Mouse (Mus musculus) heart, embryonic 11.5 days (tissue): ENCODE data around the gene Zmym4. TPM values are rescaled to one million over a fixed set of nuclear protein-coding genes. Genes with fewer than 3 reads are reported as not detected.
"Not testable (repeated sequence)": the region's sequence is repeated elsewhere in the genome, so short reads cannot be mapped to it uniquely, and the experiment has no call there.

Experiments
- ATAC-seq: fragments of 200-750 bp; cut with Nextera tagmentation; replicated peaks from 2 replicates; pipeline ENCODE4 v1.8.0; 2017; ENCODE audit warnings: moderate library complexity; ENCODE audit not compliant: insufficient number of reproducible peaks, low FRiP score, low TSS enrichment
- H3K27ac ChIP-seq: fragments of 300-500 bp; sonication (generic); 2 replicates; pipeline ENCODE4 v1.5.1; 2014; ENCODE audit warnings: mild to moderate bottlenecking, low read depth, low read length
- H3K27me3 ChIP-seq: fragments of 300-500 bp; sonication (generic); 2 replicates; pipeline ENCODE4 v1.6.1; 2014; ENCODE audit warnings: mild to moderate bottlenecking, low read length, mixed read lengths; ENCODE audit not compliant: control insufficient read depth, insufficient read depth
- H3K36me3 ChIP-seq: fragments of 300-500 bp; sonication (generic); 2 replicates; pipeline ENCODE4 v1.6.1; 2014; ENCODE audit warnings: mild to moderate bottlenecking, low read length, moderate library complexity, mixed read lengths; ENCODE audit not compliant: control insufficient read depth, insufficient read depth
- H3K4me1 ChIP-seq: fragments of 300-500 bp; sonication (generic); 2 replicates; pipeline ENCODE4 v1.6.1; 2014; ENCODE audit warnings: low read length; ENCODE audit not compliant: control insufficient read depth, insufficient read depth
- H3K4me2 ChIP-seq: fragments of 300-500 bp; sonication (generic); 2 replicates; pipeline ENCODE4 v1.6.1; 2014; ENCODE audit warnings: mild to moderate bottlenecking, moderate library complexity
- H3K4me3 ChIP-seq: fragments of 300-500 bp; sonication (generic); 2 replicates; pipeline ENCODE4 v1.5.1; 2014; ENCODE audit warnings: low read depth, low read length
- H3K9ac ChIP-seq: fragments of 300-500 bp; sonication (generic); 2 replicates; pipeline ENCODE4 v1.6.1; 2014; ENCODE audit warnings: mild to moderate bottlenecking, low read depth, low read length, moderate library complexity
- H3K9me3 ChIP-seq: fragments of 300-500 bp; sonication (generic); replicated peaks from 2 replicates; pipeline ENCODE4 v1.6.1; 2016; ENCODE audit warnings: low read length; ENCODE audit not compliant: control insufficient read depth
- WGBS: fragments of 180-500 bp; shearing (Covaris S2); extraction: QIAGEN DNeasy Blood & Tissue Kit; methylation state at CpG from one replicate; pipeline ENCODE4 v1.1.7; 2014; ENCODE audit not compliant: insufficient replicate concordance; 5-methylcytosine and 5-hydroxymethylcytosine counted together
- polyA plus RNA-seq: library from polyadenylated mRNA; unstranded; fragments of >200 nt; fragmentation: Nextera tagmentation; extraction: Ambion mirVana; gene quantifications from 2 replicates; pipeline ENCODE4 v1.2.1, GENCODE M21; 2014

Gene Zmym4
- polyA plus RNA-seq, 1 experiment from 2014 or later: 16.1 TPM

DNA sequence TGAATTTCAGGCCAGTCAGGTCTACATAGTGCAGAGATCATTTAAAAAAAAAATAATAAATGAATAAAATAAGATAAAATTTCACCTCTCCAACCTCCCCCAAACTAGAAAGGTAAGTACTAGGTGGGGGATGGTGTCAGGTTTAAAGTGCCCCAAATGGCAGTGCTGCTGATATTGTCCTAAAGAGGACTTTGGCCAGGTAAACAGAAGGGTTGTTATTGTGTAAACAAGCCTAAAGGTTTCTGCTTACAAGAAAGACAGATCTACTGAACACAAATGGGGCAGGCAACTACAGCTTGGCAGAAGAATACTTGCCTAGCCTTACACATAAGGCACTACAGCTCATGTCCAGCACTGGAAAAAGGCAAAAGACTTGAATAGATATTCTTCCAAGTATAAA is 22.6 kb upstream of the Zmym4 start:
- H3K36me3 ChIP-seq: no peaks in the 10 kb centered on the region
- no peaks in the 10 kb centered on the region for H3K4me1 ChIP-seq
- no peak overlapping the region for H3K4me3 ChIP-seq
- no peak overlapping the region for H3K4me2 ChIP-seq
- H3K9ac ChIP-seq: no peak overlapping the region
- no peak overlapping the region for H3K27ac ChIP-seq
- no peak for ATAC-seq
- no peaks in the 10 kb centered on the region for H3K27me3 ChIP-seq
- H3K9me3 ChIP-seq: no peaks in the 10 kb centered on the region

- Histone ChIP-seq H3K4me3 (no peak overlapping the region), H3K36me3 (no peaks in the 10 kb centered on the region), H3K9ac (no peak overlapping the region), H3K4me2 (no peak overlapping the region), H3K27ac (no peak overlapping the region), H3K9me3 (no peaks in the 10 kb centered on the region), H3K27me3 (no peaks in the 10 kb centered on the region), H3K4me1 (no peaks in the 10 kb centered on the region)
- no peak for ATAC-seq
- 69% methylated on average over 4 of the region's 4 CpGs for WGBS
Measured at GRCm38 (mm10) chr4:126988503-126988902, 20.6 kb upstream of the Zmym4 start.

GRCm38 (mm10) chr4:126986768-126987167 is 18.8 kb upstream of the Zmym4 start:
- no peak overlapping the region for H3K4me2 ChIP-seq
- H3K4me3 ChIP-seq: no peak overlapping the region
- WGBS: 81% methylated on average over 5 of the region's 5 CpGs
- H3K27ac ChIP-seq: no peak overlapping the region
- H3K4me1 ChIP-seq: no peaks in the 10 kb centered on the region
- no peaks in the 10 kb centered on the region for H3K27me3 ChIP-seq
- ATAC-seq: no peak
- no peaks in the 10 kb centered on the region for H3K9me3 ChIP-seq
- H3K9ac ChIP-seq: no peak overlapping the region
- no peaks in the 10 kb centered on the region for H3K36me3 ChIP-seq

- not testable (repeated sequence) for H3K4me2 ChIP-seq, H3K27me3 ChIP-seq, H3K9ac ChIP-seq, H3K4me1 ChIP-seq, ATAC-seq, H3K4me3 ChIP-seq, H3K9me3 ChIP-seq, H3K27ac ChIP-seq, H3K36me3 ChIP-seq
- WGBS: 78% methylated on average over 13 of the region's 13 CpGs
Measured at GRCm38 (mm10) chr4:126983736-126984525, 16.0 kb upstream of the Zmym4 start.

GRCm38 (mm10) chr4:126983321-126983720 is 15.4 kb upstream of the Zmym4 start:
- WGBS: 51% methylated on average over 3 of the region's 3 CpGs
- H3K4me3 ChIP-seq: no peak overlapping the region

DNA sequence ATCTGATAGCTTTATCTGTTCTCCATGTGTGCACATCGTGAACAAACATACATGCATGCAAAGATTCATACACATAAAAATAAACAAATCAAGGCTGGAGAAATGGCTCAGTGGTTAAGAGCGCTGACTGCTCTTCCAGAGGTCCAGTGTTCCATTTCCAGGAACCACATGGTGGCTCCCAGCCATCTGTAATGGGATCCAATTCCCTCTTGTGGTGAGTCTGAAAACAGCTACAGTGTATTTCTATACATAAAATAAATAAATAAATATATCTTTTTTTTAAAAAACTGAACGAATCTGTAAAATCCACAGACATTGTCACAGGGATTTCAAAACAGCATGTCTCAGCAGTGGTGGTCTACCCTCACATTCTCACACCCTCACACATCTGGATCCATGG is 10.8 kb upstream of the Zmym4 start:
- H3K9ac ChIP-seq: no peak overlapping the region
- no peak for ATAC-seq
- no peaks in the 10 kb centered on the region for H3K4me1 ChIP-seq
- no peak overlapping the region for H3K4me3 ChIP-seq
- H3K27me3 ChIP-seq: no peaks in the 10 kb centered on the region
- no peaks in the 10 kb centered on the region for H3K9me3 ChIP-seq
- no peak overlapping the region for H3K27ac ChIP-seq
- no peaks in the 10 kb centered on the region for H3K36me3 ChIP-seq
- WGBS: 78% methylated on average over 3 of the region's 3 CpGs
- H3K4me2 ChIP-seq: no peak overlapping the region

More at GRCm38 (mm10) chr4:126983321-126983720, 15.4 kb upstream of the Zmym4 start:
- Histone ChIP-seq H3K4me2 (no peak overlapping the region), H3K4me1 (no peaks in the 10 kb centered on the region), H3K9ac (no peak overlapping the region), H3K36me3 (no peaks in the 10 kb centered on the region), H3K9me3 (no peaks in the 10 kb centered on the region), H3K27me3 (no peaks in the 10 kb centered on the region), H3K27ac (no peak overlapping the region)
- no peak for ATAC-seq

DNA sequence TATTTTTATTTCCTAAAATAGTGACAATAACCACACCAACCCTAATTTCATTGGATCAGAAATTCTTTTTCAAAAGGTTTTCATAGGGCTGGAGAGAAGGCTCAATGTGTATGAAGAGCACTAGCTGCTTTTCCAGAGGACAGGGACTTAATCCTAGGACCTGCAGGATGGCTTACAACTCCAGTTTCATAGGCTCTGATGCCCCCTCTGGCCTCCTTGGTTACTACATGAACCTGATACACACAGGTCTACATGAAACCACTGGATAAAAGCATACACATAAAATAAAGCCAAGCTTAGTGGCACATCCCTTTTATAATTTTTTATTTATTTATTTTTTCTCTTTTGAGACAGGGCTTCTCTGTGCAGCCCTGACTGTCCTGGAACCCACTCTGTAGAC is 9.5 kb upstream of the Zmym4 start:
- Histone ChIP-seq H3K27me3 (no peaks in the 10 kb centered on the region), H3K4me3 (no peak overlapping the region), H3K36me3 (no peaks in the 10 kb centered on the region), H3K4me1 (no peaks in the 10 kb centered on the region), H3K9me3 (no peaks in the 10 kb centered on the region), H3K4me2 (no peak overlapping the region), H3K27ac (no peak overlapping the region), H3K9ac (no peak overlapping the region)
- ATAC-seq: no peak

GRCm38 (mm10) chr4:126967241-126967863 is 583 bp downstream of the Zmym4 start:
- no peaks in the 10 kb centered on the region for H3K36me3 ChIP-seq
- no peaks in the 10 kb centered on the region for H3K4me1 ChIP-seq
- H3K27me3 ChIP-seq: no peaks in the 10 kb centered on the region
- H3K4me2 ChIP-seq: peak overlapping the region; percentile 63
- H3K9ac ChIP-seq: peak overlapping the region; percentile 95
- peak overlapping the region; percentile 69 for H3K4me3 ChIP-seq
- peak overlapping the region; percentile 83 for H3K27ac ChIP-seq
- H3K9me3 ChIP-seq: no peaks in the 10 kb centered on the region
- ATAC-seq: peak; percentile 66
- WGBS: under 1% methylated on average over 11 of the region's 53 CpGs

GRCm38 (mm10) chr4:126958682-126959081 is 9.3 kb downstream of the Zmym4 start:
- Histone ChIP-seq H3K4me1 (peaks cover 17% of the 10 kb centered on the region), H3K36me3 (no peaks in the 10 kb centered on the region), H3K4me2 (no peak overlapping the region), H3K9ac (no peak overlapping the region), H3K27me3 (no peaks in the 10 kb centered on the region), H3K9me3 (no peaks in the 10 kb centered on the region), H3K27ac (no peak overlapping the region), H3K4me3 (no peak overlapping the region)
- ATAC-seq: no peak
